Mouse (Mus musculus) ES-E14 (cell line): ENCODE results near the gene Trpm3. TPM values are rescaled to one million over a fixed set of nuclear protein-coding genes. Genes with fewer than 3 reads are reported as not detected.

Source experiments
- DNase-seq: peaks from one replicate; pipeline ENCODE4 v3.0.0-alpha.2; 2013; ENCODE audit warnings: low read depth, low spot score
- H3K27ac ChIP-seq: 2 replicates; pipeline ENCODE4 v1.5.1; 2012; ENCODE audit warnings: low read depth, mild to moderate bottlenecking, low read length, moderate library complexity, mixed read lengths; ENCODE audit not compliant: poor library complexity, insufficient read depth, severe bottlenecking
- H3K36me3 ChIP-seq: 2 replicates; pipeline ENCODE4 v1.6.1; 2012; ENCODE audit warnings: mild to moderate bottlenecking, low read length, moderate library complexity, mixed read lengths; ENCODE audit not compliant: control insufficient read depth, poor library complexity, insufficient read depth, severe bottlenecking
- H3K4me1 ChIP-seq, 2 experiments: fragments of 150-350 bp in 1 of 2; sonication (generic) in 1 of 2; 2 replicates each; pipeline ENCODE4 v1.6.1; 2012; ENCODE audit warnings: low read length in 2 of 2, mild to moderate bottlenecking in 1 of 2, mixed read lengths in 1 of 2; ENCODE audit not compliant: control insufficient read depth in 2 of 2, insufficient read depth in 2 of 2, poor library complexity in 1 of 2
- H3K4me3 ChIP-seq, 2 experiments: fragments of 150-350 bp in 1 of 2; sonication (generic) in 1 of 2; 2 replicates each; pipeline ENCODE4 v1.5.1; 2012; ENCODE audit warnings: low read length in 2 of 2, low read depth in 1 of 2, mild to moderate bottlenecking in 1 of 2, mixed read lengths in 1 of 2; ENCODE audit not compliant: insufficient read depth in 1 of 2, poor library complexity in 1 of 2, severe bottlenecking in 1 of 2
- H3K9ac ChIP-seq: 2 replicates; pipeline ENCODE4 v1.6.1; 2012; ENCODE audit warnings: low read depth, mild to moderate bottlenecking, low read length, mixed read lengths; ENCODE audit not compliant: poor library complexity, insufficient read depth, severe bottlenecking
- H3K9me3 ChIP-seq: fragments of 150-350 bp; sonication (generic); 2 replicates; pipeline ENCODE4 v1.6.1; 2012; ENCODE audit warnings: low read depth, mild to moderate bottlenecking, low read length; ENCODE audit not compliant: control insufficient read depth, insufficient read depth
- CHD2 ChIP-seq: IDR thresholded peaks from 2 replicates; pipeline ENCODE4 v1.6.1; 2014; ENCODE audit warnings: mild to moderate bottlenecking, low read depth, low read length, inconsistent platforms
- HCFC1 ChIP-seq: IDR thresholded peaks from 2 replicates; pipeline ENCODE4 v1.6.1; 2012; ENCODE audit warnings: low read length, inconsistent platforms, borderline replicate concordance; ENCODE audit not compliant: insufficient read depth
- MAFK ChIP-seq: IDR thresholded peaks from 2 replicates; pipeline ENCODE4 v1.6.1; 2014; ENCODE audit warnings: mild to moderate bottlenecking, low read depth, low read length, inconsistent platforms; ENCODE audit not compliant: insufficient read depth
- ZC3H11A ChIP-seq: IDR thresholded peaks from 2 replicates; pipeline ENCODE4 v1.6.1; 2012; ENCODE audit warnings: low read depth, mild to moderate bottlenecking, inconsistent platforms, low read length, borderline replicate concordance
- ZNF384 ChIP-seq: IDR thresholded peaks from 2 replicates; pipeline ENCODE4 v1.6.1; 2012; ENCODE audit warnings: low read depth, low read length, inconsistent platforms
- in situ Hi-C, 2 experiments: fragments of 600-800 bp; cut with MboI; formaldehyde crosslinking; loops; one replicate each; pipeline ENCODE4 v1.15.1; 2025; ENCODE audit warnings: low sequenced_read_pairs in 2 of 2, inconsistent platforms in 1 of 2; ENCODE audit not compliant: unreplicated experiment in 2 of 2
- total RNA-seq: library from RNA; depleted of rRNA; stranded (reverse); fragments of 300-350 nt; gene quantifications from 2 replicates; pipeline ENCODE4 v1.2.3, GENCODE M21; 2012

The Trpm3 gene
- total RNA-seq, 1 experiment: 0.22 TPM

GRCm38 (mm10) chr19:22179017-22179416 is 40.2 kb downstream of the Trpm3 start:
- no peak overlapping the region for H3K4me3 ChIP-seq
- H3K36me3 ChIP-seq: no peaks in the 10 kb centered on the region
- in situ Hi-C loops: no loop called here
- no peak overlapping the region for H3K27ac ChIP-seq
- no peak for DNase-seq
- H3K9ac ChIP-seq: no peak overlapping the region
- TF ChIP-seq CHD2 (no peak), MAFK (no peak), HCFC1 (no peak), ZNF384 (no peak), ZC3H11A (no peak)
- H3K4me1 ChIP-seq: no peaks in the 10 kb centered on the region
- H3K9me3 ChIP-seq: no peaks in the 10 kb centered on the region

GRCm38 (mm10) chr19:22180136-22180535 is 41.3 kb downstream of the Trpm3 start:
- Histone ChIP-seq H3K27ac (no peak overlapping the region), H3K4me3 (no peak overlapping the region), H3K9me3 (no peaks in the 10 kb centered on the region), H3K9ac (no peak overlapping the region), H3K36me3 (no peaks in the 10 kb centered on the region), H3K4me1 (no peaks in the 10 kb centered on the region)
- no peak for DNase-seq
- in situ Hi-C loops: no loop called here
- TF ChIP-seq ZNF384 (no peak), HCFC1 (no peak), CHD2 (no peak), MAFK (no peak), ZC3H11A (no peak)

GRCm38 (mm10) chr19:22189716-22190115 is 50.9 kb downstream of the Trpm3 start:
- no peaks in the 10 kb centered on the region for H3K4me1 ChIP-seq
- no peaks in the 10 kb centered on the region for H3K9me3 ChIP-seq
- H3K4me3 ChIP-seq: no peak overlapping the region
- H3K36me3 ChIP-seq: no peaks in the 10 kb centered on the region
- in situ Hi-C loops: no loop called here
- DNase-seq: no peak
- H3K27ac ChIP-seq: no peak overlapping the region
- no peak overlapping the region for H3K9ac ChIP-seq
- TF ChIP-seq HCFC1 (no peak), MAFK (no peak), CHD2 (no peak), ZC3H11A (no peak), ZNF384 (no peak)

- Histone ChIP-seq H3K27ac (no peak overlapping the region), H3K4me3 (no peak overlapping the region), H3K9me3 (no peaks in the 10 kb centered on the region), H3K4me1 (no peaks in the 10 kb centered on the region), H3K9ac (no peak overlapping the region), H3K36me3 (no peaks in the 10 kb centered on the region)
- no peak for DNase-seq
- TF ChIP-seq MAFK (no peak), CHD2 (no peak), ZC3H11A (no peak), ZNF384 (no peak)
- in situ Hi-C loops: no loop called here
These were observed 83.7 kb downstream of the Trpm3 start for GRCm38 (mm10) chr19:22222520-22222919.

- Histone ChIP-seq H3K9me3 (no peaks in the 10 kb centered on the region), H3K4me3 (no peak overlapping the region), H3K36me3 (no peaks in the 10 kb centered on the region), H3K4me1 (peaks cover 0 to 7% of the 10 kb centered on the region in 2 experiments; a peak in 1 of 4 replicates), H3K27ac (no peak overlapping the region), H3K9ac (no peak overlapping the region)
- in situ Hi-C loops: no loop called here
- no peak for TF ChIP-seq CHD2
- no peak for TF ChIP-seq ZC3H11A
- no peak for TF ChIP-seq HCFC1
- no peak for TF ChIP-seq MAFK
- no peak for TF ChIP-seq ZNF384
- peak; percentile 48 for DNase-seq
These were observed 95.3 kb downstream of the Trpm3 start for GRCm38 (mm10) chr19:22234187-22234586.
